11 mouse cellular contexts compared by ENCODE assay signal in genomic region chr7:30598786-30599185, GRCm38 (mm10). TPM values are rescaled to one million over a fixed set of nuclear protein-coding genes. Genes with fewer than 3 reads are reported as not detected.
DNase-seq lines count a peak whose midpoint lies in the region; ATAC-seq and TF ChIP-seq lines count a peak whose summit lies in the region.
"Had no signal": no experiment of that assay in that cellular context is flagged by ENCODE, and none has a peak within 500 bp of the region (broad histone marks: within the 10 kb centered on the region; RNA-seq: fewer than 3 reads in every experiment).

Zbtb32 (minus strand) TSS chr7:30598909.

- no peaks in the 10 kb centered on the region for H3K36me3 ChIP-seq in kidney, postnatal 0 days (ENCODE audit: insufficient read depth, low read length)
- H3K36me3 ChIP-seq in hindbrain, embryonic 16.5 days (ENCODE audit: control insufficient read depth, insufficient read depth, low read length): no peaks in the 10 kb centered on the region

- no peak within 1 kb of the TSS for H3K4me3 ChIP-seq in kidney, postnatal 0 days (replicated peaks; ENCODE audit: low read depth, low read length)
- peak within 1 kb of the TSS; percentile 27 for H3K4me3 ChIP-seq in hindbrain, embryonic 16.5 days (ENCODE audit: low read length)

- H3K27ac ChIP-seq in kidney, postnatal 0 days: peak within 1 kb of the TSS; percentile 75
- peak within 1 kb of the TSS; percentile 37; the same call in 1 of the 2 replicates for H3K27ac ChIP-seq in hindbrain, embryonic 16.5 days (ENCODE audit: low read depth, low read length)

- intact Hi-C loops in gastrocnemius, postnatal 36 days (cut with DNase I): no loop called here

- no peak for TF ChIP-seq CTCF in kidney, postnatal 0 days (IDR thresholded peaks at IDR 0.05; ENCODE audit: low read depth)

- 94% methylated on average over 12 of the region's 12 CpGs for WGBS in kidney, postnatal 0 days
- 90% methylated on average over 12 of the region's 12 CpGs for WGBS in hindbrain, embryonic 16.5 days

- H3K4me1 ChIP-seq in kidney, postnatal 0 days (replicated peaks; ENCODE audit: insufficient read depth, low read length): 0 out of 2 replicates have a peak, but pooled peaks cover 5% of the 10 kb centered on the region
- peaks cover 11% of the 10 kb centered on the region for H3K4me1 ChIP-seq in hindbrain, embryonic 16.5 days (ENCODE audit: control insufficient read depth, insufficient read depth, low read depth, low read length)

- no peak within 1 kb of the TSS for H3K9ac ChIP-seq in kidney, postnatal 0 days (ENCODE audit: low read depth, low read length)
- 0 out of 2 replicates have a peak within 1 kb of the TSS, but pooled peaks have one; percentile 11 for H3K9ac ChIP-seq in hindbrain, embryonic 16.5 days (ENCODE audit: low read depth, low read length)

- no peak for ATAC-seq in kidney, postnatal 0 days (replicated peaks; ENCODE audit: low FRiP score, low read depth)
- no peak for ATAC-seq in activated CD4-positive, CD25-positive, alpha-beta regulatory T cell, adult 4 months
- no peak for ATAC-seq in hindbrain, embryonic 16.5 days
- no peak for ATAC-seq in monocyte, adult 5-6 weeks (replicated peaks; ENCODE audit: insufficient number of reproducible peaks, low FRiP score, low TSS enrichment, poor library complexity, severe bottlenecking)

- no peaks in the 10 kb centered on the region for H3K27me3 ChIP-seq in kidney, postnatal 0 days (ENCODE audit: insufficient read depth, low read length)
- no peaks in the 10 kb centered on the region for H3K27me3 ChIP-seq in hindbrain, embryonic 16.5 days (replicated peaks; ENCODE audit: control insufficient read depth, insufficient read depth, low read length)

- DNase-seq in kidney, postnatal 0 days (ENCODE audit: low spot score): no peak
- DNase-seq in kidney, postnatal 36 days: no peak
- no peak for DNase-seq in gastrocnemius, postnatal 36 days
- DNase-seq in adrenal gland, postnatal 25 days: no peak
- no peak for DNase-seq in layer of hippocampus, postnatal 14 days (ENCODE audit: low spot score in 2 of 2)
- DNase-seq: kidney, adult 18-20 months; lung, postnatal 14 days; right cerebral cortex, postnatal 4 days had no signal

- no peaks in the 10 kb centered on the region for H3K9me3 ChIP-seq in kidney, postnatal 0 days (replicated peaks; ENCODE audit: low read length)
- no peaks in the 10 kb centered on the region for H3K9me3 ChIP-seq in hindbrain, embryonic 16.5 days (ENCODE audit: control insufficient read depth, low read length)

- no peak within 1 kb of the TSS for H3K4me2 ChIP-seq in kidney, postnatal 0 days (ENCODE audit: low read length)
- peak within 1 kb of the TSS; percentile 53 for H3K4me2 ChIP-seq in hindbrain, embryonic 16.5 days (ENCODE audit: low read length)

RNA-seq across cellular contexts. Expression of gene Zbtb32, which starts in this region (rescaled TPM):
- polyA plus RNA-seq in kidney, postnatal 0 days (2015; fragmentation: Nextera tagmentation; extraction: Ambion mirVana): 0.92 and 1.6 TPM in 2 replicates
- 10 to 100 TPM; 15.8 to 19.7 TPM for polyA plus RNA-seq in activated CD4-positive, CD25-positive, alpha-beta regulatory T cell, adult 4 months (2017; shearing (Covaris generic))
- polyA plus RNA-seq in hindbrain, embryonic 16.5 days (2015; fragmentation: Nextera tagmentation; extraction: Ambion mirVana): 0.11 and 0.21 TPM in 2 replicates
- total RNA-seq in monocyte, adult 5-6 weeks (2017): 8.4 to 30.5 TPM (median 20.6 TPM) in 3 replicates
- total RNA-seq in gastrocnemius, postnatal 36 days (2021): not detected
- total RNA-seq in adrenal gland, postnatal 25 days (2021): 0.33 and 0.71 TPM in 2 replicates
- total RNA-seq in layer of hippocampus, postnatal 14 days (2021): not detected
